Mouse (Mus musculus): ENCODE results near the gene Sprn.

Sprn gene

DNA sequence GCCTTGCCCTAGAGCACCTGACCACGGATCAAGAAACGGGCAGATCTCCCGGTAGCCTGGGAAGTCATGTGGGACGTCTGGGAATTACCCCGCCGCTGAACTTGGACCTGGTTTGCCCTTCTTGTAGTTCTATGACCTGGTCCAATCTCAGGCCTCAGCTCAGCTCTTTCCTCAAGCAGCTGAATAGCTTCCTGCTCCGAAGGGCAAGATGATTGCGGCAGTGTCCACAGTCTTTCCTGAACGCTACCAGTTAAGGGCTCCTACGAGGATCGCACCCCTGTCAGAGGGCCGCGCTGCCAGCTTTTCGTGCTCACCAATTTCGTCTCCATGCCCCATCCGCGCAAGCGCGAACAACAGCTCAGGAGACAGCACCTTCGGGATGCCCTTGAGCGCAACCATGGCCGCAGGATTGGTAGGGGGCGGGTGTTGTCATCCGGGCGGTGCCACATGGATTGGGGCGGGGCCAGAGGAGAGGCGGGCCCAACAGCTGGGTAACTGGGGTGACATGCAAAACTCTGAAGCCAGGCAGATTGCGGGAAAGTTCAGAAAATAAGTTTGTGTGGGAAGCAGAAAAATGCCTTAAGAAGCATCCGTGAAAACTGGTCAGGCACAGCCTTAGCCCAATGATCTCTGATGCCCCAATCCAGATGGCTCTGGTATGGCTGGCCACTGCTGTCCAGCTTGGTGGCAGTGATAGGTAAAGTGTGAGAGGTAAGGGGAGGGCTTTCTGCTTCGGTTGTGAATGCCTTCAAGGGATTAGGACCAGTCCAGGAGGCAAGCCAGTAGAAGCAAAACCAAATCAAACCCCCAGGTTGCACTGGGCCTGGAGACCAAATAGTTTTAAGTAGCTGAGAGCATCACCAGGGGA is 52.5 kb downstream of the Sprn start, which contains the start of gene Fuom:
Gene Fuom, minus strand, starts transcription at position 449 of the 868 bp plus-strand sequence.
- DNase-seq (ENCODE audit: low read depth, low spot score): peak; percentile 18

DNA sequence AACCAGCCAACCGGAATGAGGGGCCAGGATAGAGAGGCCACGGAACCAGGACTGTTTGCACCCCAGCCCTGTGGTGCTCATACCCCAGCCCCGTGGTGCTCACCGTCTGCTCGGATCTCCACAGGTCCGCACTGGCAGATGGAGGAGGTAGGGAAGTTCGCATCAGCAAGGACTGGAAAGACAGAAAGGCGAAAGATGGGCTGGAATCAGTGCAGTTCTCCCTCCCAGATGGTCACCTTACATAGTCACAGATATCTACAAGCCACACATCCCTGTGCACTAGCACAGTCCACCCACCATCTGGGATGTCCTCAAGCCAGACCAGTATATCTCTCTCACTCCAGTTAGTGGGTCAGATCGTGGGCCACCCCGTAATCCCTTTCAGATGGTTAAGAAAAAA is 53.2 kb downstream of the Sprn start:
- no peak for DNase-seq (ENCODE audit: low read depth, low spot score)
